Mouse (Mus musculus) MEL (cell line): Measurements from ENCODE around the gene Cpm. TPM values are rescaled to one million over a fixed set of nuclear protein-coding genes. Genes with fewer than 3 reads are reported as not detected.

Source experiments
- DNase-seq: peaks from one replicate; pipeline ENCODE4 v3.0.0; 2011; ENCODE audit warnings: low read depth, low spot score
- H3K27ac ChIP-seq: 2 replicates; pipeline ENCODE4 v1.5.1; 2012; ENCODE audit warnings: low read depth, mild to moderate bottlenecking, control low read depth, low read length, moderate library complexity; ENCODE audit not compliant: control insufficient read depth
- H3K27me3 ChIP-seq, 2 experiments: fragments of 150-350 bp in 1 of 2; sonication (generic) in 1 of 2; 2 replicates each; pipeline ENCODE4 v1.6.1; 2012; ENCODE audit warnings: low read length in 2 of 2, mild to moderate bottlenecking in 2 of 2, improper control_type of control experiment in 1 of 2, moderate library complexity in 1 of 2; ENCODE audit not compliant: insufficient read depth in 2 of 2, control insufficient read depth in 1 of 2
- H3K36me3 ChIP-seq, 2 experiments: 2 replicates each; pipeline ENCODE4 v1.6.1; 2012 to 2014; ENCODE audit warnings: low read length in 2 of 2, improper control_type of control experiment in 1 of 2, inconsistent platforms in 1 of 2, mild to moderate bottlenecking in 1 of 2; ENCODE audit not compliant: insufficient read depth in 2 of 2, control insufficient read depth in 1 of 2
- H3K4me1 ChIP-seq, 2 experiments: fragments of 150-350 bp in 1 of 2; sonication (generic) in 1 of 2; 2 replicates each; pipeline ENCODE4 v1.6.1; 2012; ENCODE audit warnings: low read length in 2 of 2, improper control_type of control experiment in 1 of 2, mild to moderate bottlenecking in 1 of 2; ENCODE audit not compliant: insufficient read depth in 2 of 2, control insufficient read depth in 1 of 2
- H3K4me3 ChIP-seq, 2 experiments: fragments of 150-350 bp in 1 of 2; sonication (generic) in 1 of 2; 2 replicates each; pipeline ENCODE4 v1.5.1; 2012; ENCODE audit warnings: low read depth in 2 of 2, low read length in 2 of 2, mild to moderate bottlenecking in 2 of 2, moderate library complexity in 2 of 2, control low read depth in 1 of 2, improper control_type of control experiment in 1 of 2; ENCODE audit not compliant: control insufficient read depth in 1 of 2, insufficient read depth in 1 of 2
- H3K79me2 ChIP-seq: 2 replicates; pipeline ENCODE4 v1.6.1; 2012; ENCODE audit warnings: mild to moderate bottlenecking, low read length, moderate library complexity; ENCODE audit not compliant: control insufficient read depth, poor library complexity, insufficient read depth
- H3K9ac ChIP-seq: 2 replicates; pipeline ENCODE4 v1.6.1; 2012; ENCODE audit warnings: low read depth, mild to moderate bottlenecking, control low read depth, low read length, moderate library complexity; ENCODE audit not compliant: control insufficient read depth, poor library complexity, severe bottlenecking
- H3K9me3 ChIP-seq: fragments of 150-350 bp; sonication (generic); replicated peaks from 2 replicates; pipeline ENCODE4 v1.6.1; 2012; ENCODE audit warnings: mild to moderate bottlenecking, low read length, improper control_type of control experiment, moderate library complexity; ENCODE audit not compliant: insufficient read depth
- CHD1 ChIP-seq: IDR thresholded peaks from 2 replicates; pipeline ENCODE4 v1.6.1; 2012; ENCODE audit warnings: low read depth, mild to moderate bottlenecking, inconsistent platforms, low read length, improper control_type of control experiment
- CHD2 ChIP-seq: IDR thresholded peaks from 2 replicates; pipeline ENCODE4 v1.6.1; 2011; ENCODE audit warnings: low read length, improper control_type of control experiment
- CTCF ChIP-seq, 3 experiments: IDR thresholded peaks in 2 of 3; conservative IDR thresholded peaks in 1 of 3; 2 replicates each; pipeline ENCODE4 v1.5.1; 2011 to 2012; ENCODE audit warnings: low read length in 3 of 3, low read depth in 2 of 3, mild to moderate bottlenecking in 2 of 3, improper control_type of control experiment in 1 of 3, inconsistent platforms in 1 of 3, mixed read lengths in 1 of 3, moderate library complexity in 1 of 3; ENCODE audit not compliant: control insufficient read depth in 1 of 3, insufficient read depth in 1 of 3, poor library complexity in 1 of 3, severe bottlenecking in 1 of 3
- ELF1 ChIP-seq: IDR thresholded peaks from 2 replicates; pipeline ENCODE4 v1.6.1; 2014; ENCODE audit warnings: low read depth, mild to moderate bottlenecking, inconsistent platforms, low read length, improper control_type of control experiment, moderate library complexity
- GATA1 ChIP-seq: IDR thresholded peaks from 2 replicates; pipeline ENCODE4 v1.6.1; 2011; ENCODE audit warnings: low read depth, low read length, improper control_type of control experiment
- MAX ChIP-seq: IDR thresholded peaks from 2 replicates; pipeline ENCODE4 v1.6.1; 2011; ENCODE audit warnings: low read length, improper control_type of control experiment
- MYB ChIP-seq: IDR thresholded peaks from 2 replicates; pipeline ENCODE4 v1.6.1; 2011; ENCODE audit warnings: mild to moderate bottlenecking, low read depth, low read length, improper control_type of control experiment
- POLR2AphosphoS2 ChIP-seq: IDR thresholded peaks from 2 replicates; pipeline ENCODE4 v1.6.1; 2011; ENCODE audit warnings: low read length, improper control_type of control experiment
- RAD21 ChIP-seq: IDR thresholded peaks from 2 replicates; pipeline ENCODE4 v1.6.1; 2011; ENCODE audit warnings: mild to moderate bottlenecking, low read depth, low read length, improper control_type of control experiment
- RCOR1 ChIP-seq: IDR thresholded peaks from 2 replicates; pipeline ENCODE4 v1.6.1; 2012; ENCODE audit warnings: low read depth, mild to moderate bottlenecking, inconsistent platforms, low read length, improper control_type of control experiment
- SIN3A ChIP-seq: IDR thresholded peaks from 2 replicates; pipeline ENCODE4 v1.6.1; 2012; ENCODE audit warnings: low read length, improper control_type of control experiment, inconsistent platforms
- SMC3 ChIP-seq: IDR thresholded peaks from 2 replicates; pipeline ENCODE4 v1.6.1; 2011; ENCODE audit warnings: low read depth, low read length, improper control_type of control experiment
- TBP ChIP-seq: IDR thresholded peaks from 2 replicates; pipeline ENCODE4 v1.8.0; 2011; ENCODE audit warnings: low read depth, low read length, improper control_type of control experiment
- UBTF ChIP-seq: IDR thresholded peaks from 2 replicates; pipeline ENCODE4 v1.6.1; 2012; ENCODE audit warnings: low read depth, mild to moderate bottlenecking, inconsistent platforms, low read length, improper control_type of control experiment, moderate library complexity, borderline replicate concordance; ENCODE audit not compliant: insufficient read depth
- ZC3H11A ChIP-seq: IDR thresholded peaks from 2 replicates; pipeline ENCODE4 v1.6.1; 2012; ENCODE audit warnings: low read depth, mild to moderate bottlenecking, inconsistent platforms, low read length, improper control_type of control experiment
- ZKSCAN1 ChIP-seq: IDR thresholded peaks from 2 replicates; pipeline ENCODE4 v1.6.1; 2012; ENCODE audit warnings: low read depth, mild to moderate bottlenecking, inconsistent platforms, low read length, improper control_type of control experiment, moderate library complexity
- ZNF384 ChIP-seq: IDR thresholded peaks from 2 replicates; pipeline ENCODE4 v1.6.1; 2012; ENCODE audit warnings: low read depth, mild to moderate bottlenecking, inconsistent platforms, low read length, improper control_type of control experiment
- polyA plus RNA-seq, 2 experiments: library from polyadenylated mRNA; stranded (reverse) in 1 of 2; unstranded in 1 of 2; fragments of >175 nt in 1 of 2; fragments of >200 nt in 1 of 2; gene quantifications; 2 replicates each; pipeline versions ENCODE4 v1.2.1 to v1.2.4; 2012; ENCODE audit warnings: low replicate concordance in 2 of 2, low read depth in 1 of 2; ENCODE audit not compliant: insufficient read length in 2 of 2, insufficient read depth in 1 of 2, missing spikeins in 1 of 2
- total RNA-seq: library from RNA; depleted of rRNA; stranded (reverse); fragments of 300-350 nt; gene quantifications from 2 replicates; pipeline ENCODE4 v1.2.3, GENCODE M21; 2012

The Cpm gene
- total and polyA plus RNA-seq, 3 experiments, result 0.04 to 0.40 TPM; not detected in 1

DNA sequence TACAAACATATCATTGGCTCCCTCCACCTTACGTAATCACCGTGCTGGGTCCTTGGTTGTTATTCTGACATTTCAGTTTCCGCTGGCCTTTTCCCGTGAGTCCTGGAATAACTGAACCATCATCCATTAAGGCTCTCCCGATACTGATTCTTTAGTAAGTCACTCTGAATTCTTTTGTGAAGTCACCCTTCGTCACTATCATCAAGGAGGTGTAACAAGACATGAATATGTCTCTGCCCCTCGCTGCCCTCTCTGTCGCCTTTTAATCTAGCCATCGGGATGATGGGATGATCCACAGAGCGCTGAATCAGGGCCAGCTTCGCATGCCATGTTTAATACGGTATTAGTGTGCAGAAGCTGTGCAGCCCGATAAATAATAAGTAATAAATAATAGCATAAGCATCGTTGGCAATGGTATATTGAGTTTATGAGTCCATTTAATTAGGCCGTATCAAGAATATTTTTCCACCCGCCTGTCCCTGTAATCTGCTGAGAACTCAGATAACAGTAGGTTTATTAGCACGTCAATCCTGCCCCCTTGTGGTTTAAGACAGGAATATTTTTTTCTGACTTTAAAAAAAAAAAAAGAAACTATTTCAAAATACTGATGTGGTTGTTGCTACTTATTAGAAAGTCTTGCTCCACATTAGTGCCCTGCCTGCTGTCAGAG is 47.5 kb downstream of the Cpm start:
- peak; percentile 66 for DNase-seq
- no peak overlapping the region for H3K4me3 ChIP-seq
- peaks cover 0 to 22% of the 10 kb centered on the region in 2 experiments; a peak in 2 of 4 replicates for H3K36me3 ChIP-seq
- H3K27me3 ChIP-seq, result no peaks in the 10 kb centered on the region; a peak in 1 of 4 replicates
- H3K9me3 ChIP-seq, result no peaks in the 10 kb centered on the region
- H3K27ac ChIP-seq, result no peak overlapping the region
- TF ChIP-seq POLR2AphosphoS2 (no peak), RAD21 (peak; percentile 88), MYB (no peak), ZNF384 (peak; percentile 96), UBTF (no peak), CTCF (IDR thresholded peaks at IDR 0.05 in 2 of 3, conservative IDR thresholded peaks at IDR 0.05 in 1 of 3; ENCODE audit: control insufficient read depth in 1 of 3, insufficient read depth in 1 of 3, low read depth in 2 of 3, low read length in 3 of 3, poor library complexity in 1 of 3, severe bottlenecking in 1 of 3) (peak in 2 of 3 experiments; percentile 30 to 74; a peak in 3 of 6 replicates), ZC3H11A (peak; percentile 61), ZKSCAN1 (no peak), SIN3A (peak; percentile 39; the same call in 1 of the 2 replicates), GATA1 (peak; percentile 79), SMC3 (peak; percentile 70), RCOR1 (0 out of 2 replicates have a peak, but pooled peaks have one; percentile 10)
- no peak overlapping the region for H3K9ac ChIP-seq
- peaks cover 6 to 26% of the 10 kb centered on the region in 2 experiments for H3K4me1 ChIP-seq
- H3K79me2 ChIP-seq, result no peaks in the 10 kb centered on the region

GRCm38 (mm10) chr10:117677494-117678236 is 48.4 kb downstream of the Cpm start:
- peak overlapping the region; percentile 38 for H3K9ac ChIP-seq
- no peaks in the 10 kb centered on the region for H3K27me3 ChIP-seq
- no peak for TF ChIP-seq GATA1
- 0 out of 2 replicates have a peak, but pooled peaks have one; percentile 34 for TF ChIP-seq TBP
- TF ChIP-seq MAX, result peak; percentile 53
- no peak for TF ChIP-seq CHD2
- TF ChIP-seq CHD1, result no peak
- TF ChIP-seq ZC3H11A, result no peak
- TF ChIP-seq ELF1, result no peak
- TF ChIP-seq, all 39 proteins: peak for 2
- H3K79me2 ChIP-seq, result no peaks in the 10 kb centered on the region
- H3K27ac ChIP-seq, result peak overlapping the region; percentile 65
- H3K9me3 ChIP-seq, result no peaks in the 10 kb centered on the region
- H3K36me3 ChIP-seq, result peaks cover 0 to 22% of the 10 kb centered on the region in 2 experiments; a peak in 2 of 4 replicates
- peak; percentile 73 for DNase-seq
- peaks cover 6 to 26% of the 10 kb centered on the region in 2 experiments for H3K4me1 ChIP-seq
- peak overlapping the region in 1 of 2 experiments; percentile 16; a peak in 3 of 4 replicates for H3K4me3 ChIP-seq
